Mouse (Mus musculus) cerebellum, adult 2 months (tissue): ENCODE data around the gene Gstz1.

Source experiments
- CTCF ChIP-seq: fragments of 200-500 bp; IDR thresholded peaks from 2 replicates; pipeline ENCODE4 v1.5.1; 2011; ENCODE audit warnings: low read depth, mild to moderate bottlenecking, control low read depth, low read length, moderate library complexity, borderline replicate concordance; ENCODE audit not compliant: insufficient read depth
- POLR2A ChIP-seq: fragments of 200-500 bp; IDR thresholded peaks from 2 replicates; pipeline ENCODE4 v1.6.1; 2011; ENCODE audit warnings: low read length, control low read depth, borderline replicate concordance; ENCODE audit not compliant: insufficient read depth

GRCm38 (mm10) chr12:87195069-87195468 is 48.1 kb downstream of the Gstz1 start:
- TF ChIP-seq POLR2A (no peak), CTCF (no peak)
